Mouse (Mus musculus) heart, adult 8-10 months (tissue): Measurements from ENCODE around the gene Necab3. TPM values are rescaled to one million over a fixed set of nuclear protein-coding genes. Genes with fewer than 3 reads are reported as not detected.

Experiments
- total RNA-seq, 4 experiments: library from RNA; stranded (reverse); gene quantifications; 2 replicates each; pipeline ENCODE4 v1.2.4; 2022

The Necab3 gene
- total RNA-seq, 4 experiments from 2014 or later = 0.25 to 1.2 (median 0.60) TPM

Other genes starting within 250 kb of the Necab3 start
- gene Cdk5rap1, start 185.9 kb downstream of the Necab3 start, total RNA-seq = 10 to 100 TPM; 17.0 to 21.7 (median 20.5) TPM
- gene Snta1, start 150.8 kb downstream of the Necab3 start, total RNA-seq = 10 to 100 TPM; 69.1 to 74.1 (median 72.8) TPM
- gene Cbfa2t2, start 122.4 kb downstream of the Necab3 start, total RNA-seq = 10 to 100 TPM; 11.6 to 22.2 (median 16.0) TPM
- gene 1700003F12Rik, start 11.8 kb downstream of the Necab3 start, total RNA-seq = not detected
- gene Actl10, start 7.1 kb downstream of the Necab3 start, total RNA-seq = not detected
- 1 to 10 TPM in 1 of 4 experiments, under 1 TPM in 3; 0.25 to 1.2 (median 0.47) TPM for gene E2f1, start 11.0 kb upstream of the Necab3 start, total RNA-seq
- 10 to 100 TPM; 25.0 to 31.0 (median 27.2) TPM for gene Pxmp4, start 44.8 kb upstream of the Necab3 start, total RNA-seq
- gene Zfp341, start 54.4 kb upstream of the Necab3 start, total RNA-seq = 1 to 10 TPM; 2.4 to 4.3 (median 2.7) TPM
- not detected for gene 4930519P11Rik, start 54.5 kb upstream of the Necab3 start, total RNA-seq
- gene Chmp4b, start 92.8 kb upstream of the Necab3 start, total RNA-seq = 100 to 1,000 TPM; 119 to 132 (median 124) TPM
- gene Gm14214, start 211.1 kb upstream of the Necab3 start, total RNA-seq = not detected
- gene Raly, start 232.2 kb upstream of the Necab3 start, total RNA-seq = 10 to 100 TPM; 81.3 to 93.0 (median 90.0) TPM
- not detected for gene a, start 232.5 kb upstream of the Necab3 start, total RNA-seq